Mouse (Mus musculus) left cerebral cortex, postnatal 25 days (tissue): ENCODE measurements at regions not wholly inside any gene's neighbourhood (a gene's known extent, or its start where the extent isn't known, plus 50 kb on each side); places are given as distances from the start of the nearest gene placed in this dataset.

Experiments used
- DNase-seq, 2 experiments: peaks; one replicate each; pipeline ENCODE4 v3.0.0; 2022; ENCODE audit warnings: low spot score in 2 of 2, mixed read lengths in 1 of 2
- intact Hi-C: fragments of 180-260 bp; cut with DNase I; formaldehyde crosslinking; loops from one replicate; pipeline ENCODE4 v1.15.1; 2025

DNA sequence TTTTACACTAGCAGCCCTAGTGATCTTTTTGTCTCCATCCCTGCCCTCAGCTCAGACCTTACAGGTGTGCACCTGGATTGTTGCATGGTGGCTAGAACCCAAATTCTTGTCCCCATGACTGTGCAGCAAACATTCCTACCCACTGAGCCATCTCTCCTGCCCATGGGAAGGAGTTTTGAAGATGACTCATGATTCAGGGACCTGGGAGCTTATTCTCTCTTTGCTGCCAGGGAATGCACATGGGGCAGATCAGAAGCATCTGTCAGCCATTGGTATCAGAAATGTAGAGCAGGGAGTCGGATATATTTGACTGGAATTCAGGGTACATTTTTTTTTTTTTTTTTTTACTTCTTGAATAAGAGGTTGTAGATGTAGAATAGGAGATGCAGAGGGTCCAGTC, 154.0 kb downstream of the 4930564D02Rik start:
- intact Hi-C loops: loop anchor here (5.0 kb wide), 1 partner anchor 232 kb away; the partner anchor contains the start of gene Kcnd3
- peak in 1 of 2 experiments; percentile 64 for DNase-seq

DNA sequence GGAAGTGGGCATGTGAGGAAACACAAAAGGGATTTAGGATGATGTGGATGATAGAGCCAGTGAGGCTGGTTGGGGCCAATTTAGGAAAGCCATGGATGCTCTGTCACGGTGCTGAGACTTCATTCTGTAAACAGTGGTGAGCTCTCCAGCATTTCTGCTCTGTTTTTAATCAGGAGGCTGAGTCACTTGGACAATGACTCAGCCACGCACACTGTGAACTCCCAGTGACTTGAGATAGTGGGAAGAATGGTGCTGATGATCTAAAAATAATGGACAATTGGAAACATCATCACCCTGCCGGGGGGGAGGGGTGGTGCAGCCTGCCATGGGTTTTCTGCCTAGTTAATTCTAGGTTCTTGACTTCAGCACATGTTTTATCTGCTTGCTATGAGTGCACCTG, 156.3 kb downstream of the 4930564D02Rik start:
- DNase-seq: peak in 1 of 2 experiments; percentile 51
- intact Hi-C loops: loop anchor here (5.0 kb wide), 1 partner anchor 229 kb away; the partner anchor contains the start of gene Kcnd3

DNA sequence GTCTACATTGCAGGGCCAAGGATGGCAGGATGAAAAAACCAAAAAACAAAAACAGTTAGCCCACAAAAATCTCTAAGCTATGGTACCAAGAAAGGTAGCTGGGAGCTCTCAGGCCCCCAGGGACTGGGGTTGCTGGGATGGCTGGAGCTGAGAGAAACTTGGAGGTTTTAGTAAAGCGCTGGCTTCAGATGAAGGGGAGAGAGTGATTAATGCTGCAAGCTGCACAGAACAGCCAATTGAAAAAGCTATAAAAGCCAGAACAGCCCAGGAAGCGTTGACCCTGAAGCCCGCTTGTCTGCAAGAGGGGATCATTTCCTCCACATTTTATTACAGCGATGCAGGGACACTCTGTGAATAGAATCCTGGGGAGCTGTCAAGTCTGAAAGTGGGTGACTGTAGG, 157.0 kb downstream of the 4930564D02Rik start:
- DNase-seq: no peak
- intact Hi-C loops: loop anchor here (5.0 kb wide), 1 partner anchor 229 kb away; the partner anchor contains the start of gene Kcnd3

DNA sequence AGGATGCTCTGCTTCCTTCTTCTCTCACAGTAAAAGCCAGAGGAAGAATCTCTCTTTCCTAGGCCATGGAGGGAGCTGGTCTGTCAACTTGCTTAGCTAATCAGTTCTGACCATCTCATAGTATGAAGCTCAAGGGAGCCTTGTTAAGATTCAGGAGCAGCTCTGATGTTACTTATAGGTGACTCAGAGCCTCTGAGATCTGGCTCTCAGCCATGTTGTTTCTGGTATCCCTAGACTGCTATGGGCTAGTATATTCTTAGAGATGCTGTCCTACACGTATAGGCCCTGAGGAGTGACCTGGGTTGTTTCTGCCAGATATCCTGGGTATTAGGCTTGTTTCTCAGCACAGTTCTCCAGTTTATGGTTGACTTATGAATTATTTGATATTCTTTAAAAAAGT, 160.9 kb downstream of the 4930564D02Rik start:
- no peak for DNase-seq
- intact Hi-C loops: no loop called here

DNA sequence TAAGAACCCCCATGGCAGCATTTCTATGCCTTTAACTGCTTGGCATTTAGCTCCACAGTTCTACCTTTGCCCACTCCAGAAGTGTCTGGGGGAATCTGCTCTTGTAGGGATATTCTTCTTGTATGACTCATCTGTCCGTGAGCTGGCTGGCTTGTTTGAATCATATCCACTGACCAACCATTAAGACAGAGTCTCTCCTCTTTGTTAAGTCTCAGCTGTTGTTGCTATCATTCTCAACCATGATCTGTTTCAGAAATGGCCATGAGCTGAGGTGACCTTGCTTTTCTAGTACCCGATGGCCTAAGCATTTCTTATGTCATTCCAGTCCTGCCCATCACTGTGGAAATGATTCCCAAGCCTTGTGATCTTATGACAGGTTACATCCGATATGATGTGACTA, 161.8 kb downstream of the 4930564D02Rik start:
- intact Hi-C loops: no loop called here
- DNase-seq: no peak

DNA sequence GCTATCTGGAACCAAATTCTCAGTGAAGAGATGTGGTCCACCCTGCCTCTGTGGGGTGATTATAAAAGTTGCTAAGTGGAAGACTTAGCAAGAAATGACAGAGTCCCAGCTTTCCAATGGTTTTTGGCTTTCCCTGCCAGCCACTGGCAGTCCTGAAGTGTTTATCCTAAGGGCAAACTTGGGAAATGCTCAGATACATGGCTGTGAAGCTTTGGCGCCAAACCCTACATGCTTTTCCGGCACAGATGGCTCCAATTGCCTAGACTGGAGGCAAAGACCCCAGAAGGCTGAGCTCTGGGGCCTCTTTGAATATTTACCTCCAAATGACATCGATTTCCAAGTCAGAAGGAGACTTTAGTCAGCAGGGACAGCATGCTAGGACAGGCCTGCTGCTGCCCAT, 174.4 kb downstream of the 4930564D02Rik start:
- DNase-seq: no peak
- intact Hi-C loops: no loop called here

DNA sequence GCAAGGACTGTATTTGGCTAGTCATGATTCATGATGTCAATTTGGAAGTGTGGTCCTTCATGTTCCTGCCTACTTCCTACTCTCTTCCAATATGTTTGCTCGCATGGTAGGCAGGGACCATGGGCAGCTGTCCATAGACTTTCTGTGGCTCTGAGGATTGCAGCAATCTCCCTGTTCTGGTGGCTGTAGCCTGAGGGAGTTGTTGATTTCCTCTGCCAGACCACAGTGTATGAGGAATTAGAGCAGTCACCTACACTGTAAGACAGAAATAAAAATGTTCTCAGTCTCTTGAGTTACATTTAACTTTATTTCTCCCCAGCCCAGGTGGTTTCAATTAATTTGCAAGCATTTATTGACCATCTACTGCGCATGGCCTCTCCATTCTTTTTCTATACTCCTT, 190.5 kb downstream of the 4930564D02Rik start:
- intact Hi-C loops: no loop called here
- DNase-seq: peak in 1 of 2 experiments; percentile 9

DNA sequence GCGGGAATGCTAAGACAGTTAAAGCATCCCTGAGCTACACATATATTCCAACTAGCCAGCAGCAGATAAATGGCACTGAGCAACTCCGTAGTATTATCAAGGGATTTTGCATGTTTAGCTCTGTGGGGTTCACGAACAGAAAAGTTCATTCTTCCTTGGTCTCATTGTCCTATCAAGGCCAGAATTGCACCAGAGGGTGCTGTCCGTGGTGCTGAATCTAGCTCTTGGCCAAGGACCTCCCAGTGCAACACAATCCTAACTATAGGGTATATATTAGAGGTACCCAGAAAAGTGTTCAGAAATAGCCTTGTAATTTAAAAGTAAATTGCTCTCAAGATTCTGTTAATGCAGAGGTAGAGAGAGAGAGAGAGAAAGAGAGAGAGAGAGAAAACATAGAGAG, 176.9 kb upstream of the Kcnd3 start:
- intact Hi-C loops: no loop called here
- no peak for DNase-seq

DNA sequence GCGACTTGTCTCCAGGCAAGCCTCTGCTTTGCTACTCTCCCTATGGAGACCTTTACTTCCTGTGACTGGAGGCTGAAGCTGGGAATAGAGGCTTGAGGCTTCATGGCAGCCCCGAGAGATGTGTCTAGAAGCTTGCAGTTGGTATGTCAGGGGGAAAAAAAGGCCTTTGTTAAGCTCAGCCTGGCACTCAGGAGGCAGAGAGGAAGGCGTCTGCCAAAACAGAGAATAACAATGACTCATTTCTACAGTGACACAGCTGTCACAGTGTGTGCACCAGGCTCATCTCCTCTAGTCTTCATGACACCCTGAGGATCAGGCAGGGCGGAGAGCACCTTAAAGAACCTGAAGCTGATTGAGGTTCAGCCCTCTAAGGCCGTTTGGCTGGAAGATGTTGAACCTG, 171.2 kb upstream of the Kcnd3 start:
- intact Hi-C loops: no loop called here

DNA sequence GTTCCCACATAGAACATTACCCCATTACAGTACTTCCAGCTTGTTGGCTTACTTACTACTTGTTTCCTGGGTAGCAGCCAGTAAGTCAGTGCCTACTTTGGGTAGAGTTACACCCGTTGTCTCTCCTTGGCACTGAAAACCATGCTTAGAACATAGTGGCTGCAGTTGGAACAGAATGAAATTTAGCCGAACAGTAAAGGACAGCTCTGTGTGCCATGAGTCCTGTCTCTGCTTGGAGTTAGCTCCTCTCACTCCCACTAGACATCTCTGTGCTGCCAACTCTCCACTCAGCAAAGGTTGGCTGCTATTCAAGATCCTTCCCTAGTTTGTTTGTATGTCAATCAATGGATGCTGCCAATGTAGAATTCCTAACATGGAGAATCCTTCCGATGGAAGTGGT, 170.4 kb upstream of the Kcnd3 start:
- peak; percentile 6 to 70 for DNase-seq
- intact Hi-C loops: no loop called here

More for the DNA sequence above, 171.2 kb upstream of the Kcnd3 start:
- peak; percentile 4 to 67 for DNase-seq

DNA sequence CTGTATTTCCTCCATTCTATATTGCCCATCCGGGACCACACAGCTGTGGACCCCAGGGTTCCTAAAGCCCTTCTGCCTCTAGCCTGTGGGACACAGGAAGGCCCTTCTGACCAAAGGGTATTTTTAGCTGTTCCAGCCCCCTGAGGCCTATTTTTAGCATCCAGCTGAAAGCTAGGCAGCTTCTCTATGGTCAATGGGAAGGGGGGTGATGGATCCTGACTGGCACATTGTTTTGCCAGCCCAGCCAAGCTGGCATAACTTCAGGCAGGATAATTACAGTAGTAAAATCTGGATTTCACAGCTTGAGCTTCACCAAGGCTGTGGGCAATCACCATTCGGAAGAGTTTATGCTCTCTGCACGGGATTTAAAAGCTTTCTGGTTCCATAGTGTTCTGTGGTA, 153.9 kb upstream of the Kcnd3 start:
- no peak for DNase-seq
- intact Hi-C loops: no loop called here

DNA sequence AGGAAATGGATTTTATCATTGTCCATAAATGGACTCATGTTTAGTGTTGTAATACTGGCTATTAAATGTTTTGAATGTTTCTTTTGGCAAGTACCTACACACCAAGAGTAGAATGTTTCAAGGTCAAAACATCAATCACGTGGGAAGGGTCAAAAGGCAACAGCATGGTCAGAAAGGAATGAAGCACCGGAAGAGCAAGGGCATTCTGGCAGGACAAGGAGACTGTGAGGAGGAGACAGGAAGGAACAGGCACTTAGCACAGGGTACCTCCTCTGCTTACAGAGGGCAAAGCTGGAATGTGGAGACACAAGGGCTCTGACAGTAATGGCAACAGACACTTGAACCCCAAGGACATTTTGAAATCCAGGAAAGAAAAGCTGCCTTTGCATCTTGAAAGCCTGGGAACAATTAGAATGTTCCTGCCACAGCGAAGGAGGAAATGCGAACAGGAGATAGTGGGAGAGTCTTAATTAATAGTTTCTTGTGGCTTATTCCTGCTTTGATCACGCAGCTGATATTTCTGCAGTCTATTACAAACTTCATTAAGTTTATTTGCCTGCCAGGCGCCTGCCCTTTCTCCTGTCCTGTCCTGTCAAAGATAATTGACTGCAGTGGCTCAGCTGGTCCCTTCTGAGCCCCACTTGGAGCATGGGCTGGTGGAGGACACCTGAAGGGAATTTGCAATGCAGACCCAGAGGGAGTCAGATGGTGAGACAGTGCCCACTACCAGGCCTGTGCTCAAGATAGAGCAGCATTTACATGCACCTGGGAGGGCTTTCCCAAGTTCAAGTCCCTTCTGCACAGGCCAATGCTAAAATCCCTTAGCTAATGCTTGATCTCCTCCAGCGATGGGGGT, 151.2 kb upstream of the Kcnd3 start:
- intact Hi-C loops: no loop called here
- DNase-seq: no peak

DNA sequence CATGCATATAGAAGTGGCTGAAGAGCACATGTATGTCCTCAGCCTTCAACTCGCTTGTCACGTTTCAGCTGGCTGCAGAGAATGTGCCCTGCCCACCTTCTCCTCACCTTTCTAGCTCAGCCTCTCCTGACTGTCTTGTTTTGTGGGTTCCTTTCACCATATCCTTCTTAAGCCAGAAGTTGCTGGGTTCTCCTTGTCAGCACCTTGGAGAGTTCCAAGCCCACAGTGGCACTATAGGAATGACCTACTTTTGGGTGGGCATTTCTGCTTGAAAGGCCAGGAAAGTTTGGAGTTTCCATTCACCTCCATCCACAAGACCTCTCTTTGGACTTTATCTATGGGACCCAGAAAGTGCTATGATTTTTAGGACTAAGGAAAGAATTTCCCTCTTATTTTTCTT, 144.5 kb upstream of the Kcnd3 start:
- no peak for DNase-seq
- intact Hi-C loops: no loop called here

DNA sequence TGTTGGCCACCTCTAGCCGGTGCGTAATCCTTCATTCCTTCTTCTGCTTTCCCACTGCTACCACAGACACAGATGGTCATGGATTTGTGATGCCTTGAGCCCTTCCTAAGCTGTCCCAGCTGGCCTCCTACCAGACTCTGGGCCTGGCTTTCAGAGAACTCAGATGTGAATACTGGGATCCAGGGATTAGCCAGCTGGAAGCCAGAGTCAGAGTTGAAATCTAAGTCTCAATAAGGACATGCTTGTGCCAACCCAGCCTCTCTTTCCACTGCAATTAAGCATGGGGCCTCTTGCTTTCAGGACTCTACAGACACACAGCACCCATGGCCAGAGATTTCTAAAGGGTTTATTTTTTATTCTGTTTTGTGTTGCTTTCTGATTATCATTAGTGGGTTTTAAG, 143.1 kb upstream of the Kcnd3 start:
- DNase-seq: no peak
- intact Hi-C loops: no loop called here

DNA sequence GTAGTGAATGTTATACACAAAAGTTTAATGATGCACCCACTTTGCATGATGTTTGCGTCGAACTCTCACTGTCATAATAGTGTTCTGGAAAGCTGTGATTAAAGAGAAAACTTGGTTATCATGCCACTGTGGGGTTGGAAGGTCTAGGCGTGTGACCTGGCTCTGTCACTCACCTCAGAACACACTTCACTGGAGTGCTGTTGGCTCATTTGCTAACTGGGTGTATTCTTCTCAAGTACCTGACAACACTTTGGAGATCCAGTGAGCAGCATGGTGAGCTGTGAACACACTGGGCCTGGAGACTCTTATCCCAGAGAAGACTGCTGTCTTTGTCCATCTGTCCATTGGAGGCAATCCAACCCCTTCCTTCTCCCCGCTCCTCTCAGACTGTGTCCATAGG, 98.9 kb upstream of the Kcnd3 start:
- intact Hi-C loops: no loop called here
- DNase-seq: no peak

DNA sequence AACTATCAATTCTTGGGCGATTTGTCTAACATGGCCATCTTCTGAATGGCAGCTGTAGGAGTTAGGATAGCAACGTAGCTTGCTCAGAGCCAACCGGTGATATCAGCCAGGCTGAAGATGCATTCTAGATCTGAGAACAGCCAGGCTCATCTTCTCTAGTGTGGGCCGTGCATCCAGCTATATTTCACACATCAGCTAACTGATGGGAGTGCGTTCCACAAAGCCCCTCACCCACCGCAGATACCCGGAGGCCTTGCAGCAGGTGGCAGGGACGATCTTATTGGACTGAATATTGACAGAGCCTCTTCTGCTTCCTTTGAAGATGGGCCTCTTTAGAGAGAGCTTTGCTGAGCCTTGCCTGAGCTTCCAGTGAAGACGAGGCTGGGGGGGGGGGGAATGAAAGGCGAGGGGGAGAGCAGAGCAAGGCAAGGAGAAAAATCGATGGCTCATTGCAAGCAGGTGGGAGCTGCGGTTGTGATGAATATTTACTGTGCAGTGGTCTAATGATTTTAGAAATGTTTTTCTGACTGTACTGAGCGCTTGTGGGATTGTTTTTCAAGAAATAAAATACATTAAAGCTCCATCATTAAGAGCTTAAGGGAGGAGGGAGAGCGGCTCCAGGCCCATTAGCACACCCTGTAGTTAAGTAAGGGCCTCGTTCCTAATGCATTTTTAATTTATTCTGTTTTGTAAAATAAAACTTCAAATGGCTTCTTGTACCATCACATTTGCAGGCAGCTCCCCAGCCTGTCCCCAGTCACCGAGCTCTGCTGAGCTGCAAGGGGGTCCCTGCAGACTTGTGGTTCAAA, 97.8 kb upstream of the Kcnd3 start:
- no peak for DNase-seq
- intact Hi-C loops: no loop called here

DNA sequence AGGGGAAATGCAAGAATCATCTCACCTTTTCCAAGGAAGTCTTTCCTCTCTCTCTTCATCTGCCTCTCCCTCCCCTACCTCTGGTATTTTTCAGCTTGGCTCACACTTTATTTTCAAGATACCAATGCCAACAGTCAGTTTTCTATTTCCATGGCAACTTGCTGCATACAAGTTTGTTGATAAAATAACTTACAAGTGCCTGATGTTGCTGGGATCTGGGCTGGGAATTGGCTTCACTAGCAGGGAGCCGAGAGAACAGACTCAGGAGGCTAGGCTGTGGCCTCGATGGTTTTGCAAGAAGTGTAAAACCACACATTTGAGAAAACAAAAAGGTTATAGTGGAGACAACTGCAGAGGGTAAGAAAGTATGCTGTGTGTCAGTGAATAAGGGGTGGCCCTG, 94.6 kb upstream of the Kcnd3 start:
- peak; percentile 15 to 25 for DNase-seq
- intact Hi-C loops: no loop called here

DNA sequence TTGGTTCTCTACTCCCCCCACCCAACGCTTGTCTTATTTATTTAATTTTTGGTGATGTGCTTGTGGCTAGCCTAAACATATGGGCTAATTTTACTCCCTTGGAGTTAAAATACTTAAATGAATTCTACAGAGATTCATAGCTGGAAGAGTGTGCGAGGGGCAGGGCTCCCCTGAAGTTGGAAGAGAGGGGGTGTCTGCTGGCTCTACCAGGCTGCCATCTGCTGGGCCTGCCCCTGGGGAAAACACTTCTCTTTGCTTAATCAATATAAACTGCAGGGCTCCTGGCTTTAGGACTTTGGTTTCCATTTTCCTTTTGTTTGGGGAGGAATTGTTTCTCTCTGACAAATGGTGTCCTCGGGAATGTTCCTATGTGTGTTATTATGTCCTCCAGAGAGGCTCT, 92.5 kb upstream of the Kcnd3 start:
- intact Hi-C loops: no loop called here

DNA sequence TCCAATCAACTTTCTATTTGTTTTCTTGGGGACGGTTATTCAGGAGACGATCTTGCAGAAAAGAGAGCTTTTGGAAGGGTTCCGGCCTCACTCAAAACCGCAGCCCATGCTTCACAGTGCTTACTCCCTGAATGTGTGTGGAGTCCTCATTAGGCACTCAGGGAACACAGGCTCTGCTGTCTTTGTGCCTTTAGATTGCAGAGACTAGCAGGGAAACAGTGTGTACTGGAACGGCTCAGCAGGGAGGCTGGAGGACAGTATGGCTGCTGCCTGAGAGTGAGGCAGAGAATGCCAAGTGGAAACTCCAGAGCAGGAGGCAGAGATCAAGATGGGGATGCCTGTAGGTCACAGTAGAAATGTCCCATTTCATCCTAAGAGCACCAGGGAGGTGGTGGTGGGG, 87.4 kb upstream of the Kcnd3 start:
- peak in 1 of 2 experiments; percentile 34 for DNase-seq
- intact Hi-C loops: no loop called here

More for the DNA sequence above, 92.5 kb upstream of the Kcnd3 start:
- no peak for DNase-seq

DNA sequence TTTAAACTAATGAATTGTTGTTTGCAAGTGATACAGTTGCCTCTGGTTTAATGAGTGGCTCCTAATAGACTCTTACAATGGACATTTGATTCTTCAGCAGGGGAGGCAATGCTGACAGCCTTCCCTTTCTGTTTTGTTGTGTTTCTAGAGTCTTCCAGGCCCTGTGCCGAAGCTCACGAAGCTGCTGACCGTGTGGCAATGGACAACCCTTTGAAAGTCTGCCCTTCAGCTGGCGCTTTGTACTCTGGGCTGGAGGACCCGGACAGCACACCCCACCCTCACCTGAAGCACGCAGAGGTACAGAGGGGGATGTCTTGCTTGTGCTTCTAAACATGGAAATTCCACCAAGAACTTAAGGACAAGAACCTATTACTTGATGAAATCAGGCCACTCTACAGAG, 85.3 kb upstream of the Kcnd3 start:
- intact Hi-C loops: no loop called here
- no peak for DNase-seq

DNA sequence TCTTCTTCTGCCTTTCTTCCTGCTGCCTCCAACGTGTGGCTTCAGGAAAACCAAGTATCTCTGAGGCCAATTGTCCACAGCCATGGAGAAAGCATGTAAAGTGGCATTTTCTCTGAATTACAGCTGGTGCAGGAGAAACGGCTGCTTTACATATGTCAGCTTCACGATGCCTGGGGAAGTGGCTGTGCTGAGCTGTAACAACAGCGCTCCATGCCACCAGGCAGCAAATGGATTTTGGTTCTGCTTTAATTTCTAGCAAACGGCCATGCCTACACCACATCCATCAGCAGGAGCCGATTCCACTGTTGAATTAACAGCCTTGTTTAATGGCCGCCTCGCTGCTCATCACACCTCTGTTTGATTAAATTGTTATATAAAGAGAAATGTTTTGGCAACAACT, 84.2 kb upstream of the Kcnd3 start:
- no peak for DNase-seq
- intact Hi-C loops: no loop called here
